Mouse (Mus musculus): ENCODE measurements around the gene Cnn3.
A peak's percentile ranks its signal among the peaks of the same experiment; 100 is the strongest.

Gene Cnn3

GRCm38 (mm10) chr3:121490941-121491340 lies 64.6 kb downstream of the Cnn3 start:
- DNase-seq (ENCODE audit: low spot score in 2 of 2): no peak

GRCm38 (mm10) chr3:121492026-121492425 lies 65.7 kb downstream of the Cnn3 start:
- DNase-seq (ENCODE audit: low spot score in 2 of 2): no peak

GRCm38 (mm10) chr3:121493997-121494421 lies 67.7 kb downstream of the Cnn3 start:
- no peak for DNase-seq (ENCODE audit: low spot score in 2 of 2)

GRCm38 (mm10) chr3:121500225-121500624 lies 73.9 kb downstream of the Cnn3 start:
- DNase-seq (ENCODE audit: low spot score in 2 of 2): peak; percentile 50 to 75

- peak; percentile 12 to 19 for DNase-seq (ENCODE audit: low spot score in 2 of 2)
These were observed 74.4 kb downstream of the Cnn3 start for GRCm38 (mm10) chr3:121500734-121501133.

- no peak for DNase-seq (ENCODE audit: low spot score in 2 of 2)
These were observed 78.7 kb downstream of the Cnn3 start for GRCm38 (mm10) chr3:121504927-121505487.

GRCm38 (mm10) chr3:121506175-121506574 lies 79.9 kb downstream of the Cnn3 start:
- no peak for DNase-seq (ENCODE audit: low spot score in 2 of 2)

GRCm38 (mm10) chr3:121506756-121507155 lies 80.5 kb downstream of the Cnn3 start:
- no peak for DNase-seq (ENCODE audit: low spot score in 2 of 2)

- no peak for DNase-seq (ENCODE audit: low spot score in 2 of 2)
These were observed 81.4 kb downstream of the Cnn3 start for GRCm38 (mm10) chr3:121507678-121508077.

All from heart, adult 9 months (tissue).